Mouse (Mus musculus) lung, embryonic 15.5 days (tissue): ENCODE data around the gene Mrpl4. TPM values are rescaled to one million over a fixed set of nuclear protein-coding genes. Genes with fewer than 3 reads are reported as not detected.

ENCODE experiments used
- microRNA counts: library from miRNA; unstranded; fragments of <30 nt; microRNA quantifications from one replicate; lab custom pipeline; 2016
- microRNA-seq: library from miRNA; unstranded; fragments of <30 nt; microRNA quantifications from one replicate; pipeline ENCODE4, GENCODE M21; 2016
- polyA plus RNA-seq: library from polyadenylated mRNA; unstranded; fragments of >200 nt; fragmentation: Nextera tagmentation; extraction: Ambion mirVana; gene quantifications from 2 replicates; pipeline ENCODE4 v1.2.1, GENCODE M21; 2015

Gene Mrpl4
- polyA plus RNA-seq, 1 experiment from 2014 or later, result 160 TPM

MicroRNAs encoded within 50 kb of the gene (microRNA counts, 519-probe panel; counts per million panel counts)
- 2,589 counts per million, percentile 60 among the panel's probes with 10 or more counts for microRNA mmu-miR-1900 (lab: Ali Mortazavi, UCI)

Small RNAs within 50 kb of the gene (microRNA-seq; reads per million reads assigned to microRNA genes)
- not detected for gene Mir1900

Other genes starting within 250 kb of the Mrpl4 start
- gene Col5a3, start 187.7 kb upstream of the Mrpl4 start, polyA plus RNA-seq, result 0.99 and 1.4 TPM in 2 replicates
- gene Rdh8, start 184.2 kb upstream of the Mrpl4 start, polyA plus RNA-seq, result not detected in 2 replicates
- 15.7 and 18.6 TPM in 2 replicates for gene A230050P20Rik, start 134.1 kb upstream of the Mrpl4 start, polyA plus RNA-seq
- 2.8 and 3.4 TPM in 2 replicates for gene Angptl6, start 123.0 kb upstream of the Mrpl4 start, polyA plus RNA-seq
- 67.3 and 71.3 TPM in 2 replicates for gene Ppan, start 114.6 kb upstream of the Mrpl4 start, polyA plus RNA-seq
- 281 and 294 TPM in 2 replicates for gene Eif3g, start 104.1 kb upstream of the Mrpl4 start, polyA plus RNA-seq
- 101 and 104 TPM in 2 replicates for gene Dnmt1, start 42.9 kb upstream of the Mrpl4 start, polyA plus RNA-seq
- 63.4 and 65.2 TPM in 2 replicates for gene S1pr2, start 26.0 kb upstream of the Mrpl4 start, polyA plus RNA-seq
- 55.1 and 57.5 TPM in 2 replicates for gene Icam1, start 13.2 kb downstream of the Mrpl4 start, polyA plus RNA-seq
- gene Icam4, start 26.6 kb downstream of the Mrpl4 start, polyA plus RNA-seq, result 2.4 and 2.9 TPM in 2 replicates
- gene Icam5, start 29.3 kb downstream of the Mrpl4 start, polyA plus RNA-seq, result 0.17 and 0.23 TPM in 2 replicates
- 0.76 and 2.1 TPM in 2 replicates for gene Zglp1, start 64.4 kb downstream of the Mrpl4 start, polyA plus RNA-seq
- 0.29 and 0.47 TPM in 2 replicates for gene Gm49373, start 70.4 kb downstream of the Mrpl4 start, polyA plus RNA-seq
- gene Fdx1l, start 70.9 kb downstream of the Mrpl4 start, polyA plus RNA-seq, result 55.3 and 56.9 TPM in 2 replicates
- 2.4 and 2.5 TPM in 2 replicates for gene Gm38431, start 89.3 kb downstream of the Mrpl4 start, polyA plus RNA-seq
- gene Raver1, start 89.3 kb downstream of the Mrpl4 start, polyA plus RNA-seq, result 62.0 and 65.4 TPM in 2 replicates
- 12.7 and 15.6 TPM in 2 replicates for gene Tyk2, start 128.5 kb downstream of the Mrpl4 start, polyA plus RNA-seq
- gene Cdc37, start 147.2 kb downstream of the Mrpl4 start, polyA plus RNA-seq, result 316 and 319 TPM in 2 replicates
- 8.6 and 9.3 TPM in 2 replicates for gene Pde4a, start 163.0 kb downstream of the Mrpl4 start, polyA plus RNA-seq
- gene Keap1, start 236.6 kb downstream of the Mrpl4 start, polyA plus RNA-seq, result 65.5 and 68.3 TPM in 2 replicates
- gene S1pr5, start 245.7 kb downstream of the Mrpl4 start, polyA plus RNA-seq, result 0.10 and 0.15 TPM in 2 replicates